Mouse (Mus musculus): Measurements from ENCODE around the gene Ngdn. TPM values are rescaled to one million over a fixed set of nuclear protein-coding genes. Genes with fewer than 3 reads are reported as not detected.

Gene Ngdn
- polyA plus RNA-seq, 1 experiment from 2014 or later: 43.7 TPM

DNA sequence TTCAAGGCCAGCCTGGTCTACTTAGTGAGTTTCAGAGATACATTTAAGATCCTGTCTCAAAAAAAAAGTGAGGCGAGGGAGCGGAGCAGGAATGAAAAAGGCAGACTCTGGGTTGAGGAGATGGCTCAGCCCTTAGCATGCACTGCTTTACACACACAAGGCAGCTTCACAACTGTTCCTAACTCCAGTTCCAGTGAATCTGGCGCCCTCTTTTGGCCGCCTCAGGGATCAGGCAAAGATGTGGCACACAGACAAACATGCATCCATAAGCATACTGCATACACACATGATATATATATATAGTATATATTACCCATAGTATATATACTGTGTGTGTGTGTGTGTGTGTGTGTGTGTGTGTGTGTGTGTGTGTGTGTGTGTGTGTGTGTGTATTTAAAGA lies 4.1 kb upstream of the Ngdn start:
- ChIA-PET CTCF (interaction anchor here (1.3 kb wide), 1 partner anchor 14 kb away, joined by 3 read pairs; no protein-coding TSS in a partner anchor), POLR2A (no interaction called here)
- DNase-seq (ENCODE audit: low read depth, low spot score): no peak

GRCm38 (mm10) chr14:55014591-55014990 lies 663 bp upstream of the Ngdn start:
- no peaks in the 10 kb centered on the region for H3K27me3 ChIP-seq
- in situ Hi-C loops (cut with MboI; ENCODE audit: low pct_unique_long_range_greater_than_20kb): loop anchor here (5.0 kb wide), 2 partner anchors 112 to 167 kb away; no protein-coding TSS in a partner anchor
- no peak for DNase-seq (ENCODE audit: low read depth, low spot score)
- ChIA-PET CTCF (interaction anchor here (0.8 to 2.8 kb wide), 13 partner anchors 9 to 174 kb away, joined by 3 to 14 read pairs (median 4); no protein-coding TSS in a partner anchor), POLR2A (no interaction called here)
- TF ChIP-seq CTCF (IDR thresholded peaks at IDR 0.05): no peak
- ATAC-seq: peak; percentile 10

More for the DNA sequence above, 4.1 kb upstream of the Ngdn start:
- in situ Hi-C loops (cut with MboI; ENCODE audit: low pct_unique_long_range_greater_than_20kb): loop anchor here (5.0 kb wide), 2 partner anchors 109 to 164 kb away; no protein-coding TSS in a partner anchor
- peaks cover 8% of the 10 kb centered on the region for H3K27me3 ChIP-seq
- no peak for ATAC-seq
- TF ChIP-seq CTCF (IDR thresholded peaks at IDR 0.05): peak; percentile 56

DNA sequence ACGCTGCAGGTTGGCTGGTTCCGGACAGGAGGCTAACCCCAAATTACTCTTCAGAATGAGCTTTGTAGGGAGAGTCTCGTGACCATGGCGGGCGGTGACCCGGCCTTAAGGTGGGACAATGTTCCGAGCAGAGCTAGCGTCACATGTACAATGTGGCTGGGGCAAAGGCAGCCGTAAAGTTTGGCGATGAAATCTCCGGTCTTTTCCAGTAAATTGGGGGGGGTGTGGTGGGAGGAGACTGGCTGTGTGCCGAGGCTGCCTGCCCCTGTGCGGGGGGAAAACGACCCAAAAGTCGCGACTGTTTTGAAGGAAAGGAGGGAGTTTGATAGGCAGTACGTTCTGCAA lies 485 bp downstream of the Ngdn start:
- no peaks in the 10 kb centered on the region for H3K27me3 ChIP-seq
- DNase-seq (ENCODE audit: low read depth, low spot score): no peak
- no peak for TF ChIP-seq CTCF (IDR thresholded peaks at IDR 0.05)
- in situ Hi-C loops (cut with MboI; ENCODE audit: low pct_unique_long_range_greater_than_20kb): no loop called here
- ChIA-PET POLR2A (interaction anchor here (0.7 to 0.9 kb wide), 2 partner anchors 76 to 93 kb away, joined by 3 read pairs; partner anchors contain the start of gene Zfhx2), CTCF (interaction anchor here (0.7 to 2.8 kb wide), 14 partner anchors 8 to 175 kb away, joined by 3 to 9 read pairs (median 4); partner anchors contain the start of genes Bcl2l2, Gm20521 and Slc22a17)
- peak; percentile 0 for ATAC-seq

GRCm38 (mm10) chr14:55016876-55017275 lies 1.6 kb downstream of the Ngdn start:
- no peak for TF ChIP-seq CTCF (IDR thresholded peaks at IDR 0.05)
- in situ Hi-C loops (cut with MboI; ENCODE audit: low pct_unique_long_range_greater_than_20kb): no loop called here
- CTCF ChIA-PET: interaction anchor here (1.2 to 2.8 kb wide), 2 partner anchors 7 to 28 kb away, joined by 3 to 9 read pairs; no protein-coding TSS in a partner anchor
- H3K27me3 ChIP-seq: no peaks in the 10 kb centered on the region
- DNase-seq (ENCODE audit: low read depth, low spot score) (no peak), ATAC-seq (no peak)
- POLR2A ChIA-PET: interaction anchor here (1.0 kb wide), 1 partner anchor 79 kb away, joined by 3 read pairs; no protein-coding TSS in a partner anchor

GRCm38 (mm10) chr14:55020394-55020793 lies 5.1 kb downstream of the Ngdn start:
- no peaks in the 10 kb centered on the region for H3K27me3 ChIP-seq
- ChIA-PET POLR2A (no interaction called here), CTCF (interaction anchor here (1.0 to 1.2 kb wide), 2 partner anchors 76 to 160 kb away, joined by 3 read pairs; no protein-coding TSS in a partner anchor)
- in situ Hi-C loops (cut with MboI; ENCODE audit: low pct_unique_long_range_greater_than_20kb): no loop called here
- no peak for DNase-seq (ENCODE audit: low read depth, low spot score)
- no peak for TF ChIP-seq CTCF (IDR thresholded peaks at IDR 0.05)
- no peak for ATAC-seq

DNA sequence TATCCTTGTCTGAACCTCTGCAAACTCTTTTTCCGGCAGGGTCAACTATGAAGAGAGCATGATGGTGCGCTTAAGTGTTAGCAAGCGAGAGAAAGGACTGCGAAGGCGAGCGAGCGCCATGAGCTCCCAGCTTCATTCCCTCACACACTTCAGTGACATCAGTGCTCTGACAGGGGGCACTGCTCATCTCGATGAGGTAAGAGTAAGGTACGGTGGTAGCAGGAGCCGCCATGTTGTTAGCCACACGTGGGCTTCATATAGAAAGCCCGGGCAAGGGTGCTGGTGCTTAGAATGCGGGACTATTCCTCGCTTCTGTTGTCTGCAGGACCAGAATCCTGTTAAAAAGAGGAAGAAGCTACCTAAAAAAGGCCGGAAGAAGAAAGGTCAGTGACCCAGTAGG lies 7.8 kb downstream of the Ngdn start:
- no peak for ATAC-seq
- ChIA-PET POLR2A (interaction anchor here (0.6 kb wide), 1 partner anchor 99 kb away, joined by 3 read pairs; no protein-coding TSS in a partner anchor), CTCF (interaction anchor here (0.9 to 8.9 kb wide), 5 partner anchors 8 to 77 kb away, joined by 3 to 79 read pairs (median 7); partner anchors contain the start of gene Ngdn)
- TF ChIP-seq CTCF (IDR thresholded peaks at IDR 0.05): no peak
- DNase-seq (ENCODE audit: low read depth, low spot score): no peak
- no peaks in the 10 kb centered on the region for H3K27me3 ChIP-seq
- in situ Hi-C loops (cut with MboI; ENCODE audit: low pct_unique_long_range_greater_than_20kb): no loop called here

GRCm38 (mm10) chr14:55024236-55024635 lies 9.0 kb downstream of the Ngdn start:
- in situ Hi-C loops (cut with MboI; ENCODE audit: low pct_unique_long_range_greater_than_20kb): no loop called here
- peak; percentile 24 for DNase-seq (ENCODE audit: low read depth, low spot score)
- ChIA-PET CTCF (interaction anchor here (0.8 to 8.9 kb wide), 14 partner anchors 9 to 76 kb away, joined by 3 to 79 read pairs (median 4); partner anchors contain the start of gene Ngdn), POLR2A (interaction anchor here (0.9 kb wide), 1 partner anchor 70 kb away, joined by 3 read pairs; the partner anchor contains the start of gene Thtpa)
- H3K27me3 ChIP-seq: no peaks in the 10 kb centered on the region
- ATAC-seq: no peak
- peak; percentile 64 for TF ChIP-seq CTCF (IDR thresholded peaks at IDR 0.05)

- DNase-seq (ENCODE audit: low read depth, low spot score) (no peak), ATAC-seq (no peak)
- in situ Hi-C loops (cut with MboI; ENCODE audit: low pct_unique_long_range_greater_than_20kb): loop anchor here (5.0 kb wide), 1 partner anchor 57 kb away; no protein-coding TSS in a partner anchor
- TF ChIP-seq CTCF (IDR thresholded peaks at IDR 0.05): no peak
- POLR2A ChIA-PET: interaction anchor here (0.6 kb wide), 1 partner anchor 62 kb away, joined by 3 read pairs; no protein-coding TSS in a partner anchor
- H3K27me3 ChIP-seq: no peaks in the 10 kb centered on the region
- CTCF ChIA-PET: interaction anchor here (1.1 to 8.9 kb wide), 5 partner anchors 12 to 76 kb away, joined by 3 to 79 read pairs (median 4); no protein-coding TSS in a partner anchor
These were observed 10.3 kb downstream of the Ngdn start for GRCm38 (mm10) chr14:55025527-55025926.

- no peak for DNase-seq (ENCODE audit: low read depth, low spot score)
- POLR2A ChIA-PET: interaction anchor here (0.6 to 0.7 kb wide), 3 partner anchors 10 to 320 kb away, joined by 3 read pairs; no protein-coding TSS in a partner anchor
These were observed 12.0 kb downstream of the Ngdn start for GRCm38 (mm10) chr14:55027251-55027650.

GRCm38 (mm10) chr14:55027653-55028052 lies 12.4 kb downstream of the Ngdn start:
- H3K27me3 ChIP-seq: no peaks in the 10 kb centered on the region
- ChIA-PET CTCF (interaction anchor here (1.0 to 8.9 kb wide), 7 partner anchors 13 to 70 kb away, joined by 3 to 79 read pairs (median 4); no protein-coding TSS in a partner anchor), POLR2A (interaction anchor here (0.6 to 0.7 kb wide), 2 partner anchors 51 to 320 kb away, joined by 3 read pairs; no protein-coding TSS in a partner anchor)
- in situ Hi-C loops (cut with MboI; ENCODE audit: low pct_unique_long_range_greater_than_20kb): loop anchor here (5.0 kb wide), 1 partner anchor 55 kb away; no protein-coding TSS in a partner anchor
- TF ChIP-seq CTCF (IDR thresholded peaks at IDR 0.05): peak; percentile 55
- DNase-seq (ENCODE audit: low read depth, low spot score) (no peak), ATAC-seq (no peak)

More at GRCm38 (mm10) chr14:55027251-55027650, 12.0 kb downstream of the Ngdn start:
- in situ Hi-C loops (cut with MboI; ENCODE audit: low pct_unique_long_range_greater_than_20kb): loop anchor here (5.0 kb wide), 1 partner anchor 55 kb away; no protein-coding TSS in a partner anchor
- CTCF ChIA-PET: interaction anchor here (1.0 to 8.9 kb wide), 7 partner anchors 14 to 71 kb away, joined by 3 to 79 read pairs (median 4); no protein-coding TSS in a partner anchor
- ATAC-seq: no peak
- no peak for TF ChIP-seq CTCF (IDR thresholded peaks at IDR 0.05)
- no peaks in the 10 kb centered on the region for H3K27me3 ChIP-seq

Data from Patski (cell line).